Mouse (Mus musculus): ENCODE data around the gene Col6a2.

Col6a2 gene

DNA sequence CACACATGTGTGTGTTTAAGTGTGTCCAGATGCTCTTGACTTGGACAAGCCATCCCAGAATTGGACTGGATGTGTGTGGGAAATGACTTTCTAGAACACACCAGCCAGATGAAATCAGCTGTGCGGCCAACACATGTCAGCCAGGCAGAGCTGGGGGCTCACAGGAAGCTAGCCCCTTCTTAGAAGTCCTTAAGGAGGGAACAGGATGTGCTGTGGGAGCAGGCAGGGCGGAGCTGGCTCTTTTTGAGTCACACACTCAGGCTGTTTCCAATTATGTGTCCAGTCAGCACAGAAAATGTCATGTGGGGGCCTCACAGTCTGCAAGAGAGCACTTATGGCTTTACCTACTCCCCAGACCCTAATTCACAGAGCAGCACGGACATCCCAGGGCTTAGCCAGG is 12.6 kb upstream of the Col6a2 start:
- DNase-seq (ENCODE audit: low read depth, low spot score), result peak; percentile 56

DNA sequence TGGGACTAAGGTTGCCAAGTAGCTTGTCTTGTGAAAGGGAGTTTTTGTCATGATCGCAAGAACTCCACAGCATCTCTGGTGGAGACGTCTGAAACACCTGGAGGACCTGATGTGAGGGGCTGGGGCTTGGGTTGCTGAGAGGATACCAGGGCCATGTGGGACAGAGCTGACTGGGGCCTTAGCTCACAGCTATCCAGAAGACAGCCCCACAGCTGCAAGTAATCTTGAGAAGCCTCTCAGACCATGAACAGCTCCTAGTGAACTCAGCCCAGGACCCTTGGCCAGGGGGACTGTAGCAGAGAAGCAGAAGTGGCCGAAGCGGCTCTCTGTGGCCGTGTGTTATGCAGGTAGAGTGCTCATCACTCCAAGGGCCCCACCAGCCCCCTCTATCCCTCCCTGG is 11.2 kb upstream of the Col6a2 start:
- no peak for DNase-seq (ENCODE audit: low read depth, low spot score)

DNA sequence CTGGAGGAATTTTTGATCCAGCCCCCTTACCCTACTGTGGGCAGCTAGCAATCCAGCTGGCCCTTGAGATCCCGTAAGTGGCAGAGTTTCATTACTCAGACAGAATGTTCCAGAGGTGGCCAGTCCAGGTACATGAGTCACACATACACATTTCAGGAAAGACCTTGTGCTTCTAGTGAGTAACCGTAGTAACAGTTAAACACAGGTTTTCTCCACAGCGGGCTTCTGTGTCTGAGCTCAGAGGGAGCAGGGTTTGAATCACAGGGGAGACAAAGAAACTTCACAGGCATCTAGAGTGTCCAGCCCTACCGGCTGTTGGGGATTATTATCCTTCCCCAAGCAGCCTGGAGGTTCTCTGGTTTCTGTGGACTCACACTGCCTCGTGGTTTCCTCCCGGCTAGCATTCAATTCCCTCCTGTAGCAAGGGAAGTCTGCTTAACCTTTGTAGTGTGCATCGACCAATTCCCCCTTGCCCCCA is 10.7 kb upstream of the Col6a2 start:
- DNase-seq (ENCODE audit: low read depth, low spot score), result peak; percentile 28

GRCm38 (mm10) chr10:76632630-76633029 is 9.2 kb upstream of the Col6a2 start:
- no peak for DNase-seq (ENCODE audit: low read depth, low spot score)

GRCm38 (mm10) chr10:76630657-76631056 is 7.2 kb upstream of the Col6a2 start:
- no peak for DNase-seq (ENCODE audit: low read depth, low spot score)

GRCm38 (mm10) chr10:76627714-76628113 is 4.3 kb upstream of the Col6a2 start:
- DNase-seq (ENCODE audit: low read depth, low spot score), result no peak

- DNase-seq (ENCODE audit: low read depth, low spot score), result no peak
Measured at GRCm38 (mm10) chr10:76624903-76625302, 1.5 kb upstream of the Col6a2 start.

GRCm38 (mm10) chr10:76623734-76624133 is 304 bp upstream of the Col6a2 start:
- no peak for DNase-seq (ENCODE audit: low read depth, low spot score)

DNA sequence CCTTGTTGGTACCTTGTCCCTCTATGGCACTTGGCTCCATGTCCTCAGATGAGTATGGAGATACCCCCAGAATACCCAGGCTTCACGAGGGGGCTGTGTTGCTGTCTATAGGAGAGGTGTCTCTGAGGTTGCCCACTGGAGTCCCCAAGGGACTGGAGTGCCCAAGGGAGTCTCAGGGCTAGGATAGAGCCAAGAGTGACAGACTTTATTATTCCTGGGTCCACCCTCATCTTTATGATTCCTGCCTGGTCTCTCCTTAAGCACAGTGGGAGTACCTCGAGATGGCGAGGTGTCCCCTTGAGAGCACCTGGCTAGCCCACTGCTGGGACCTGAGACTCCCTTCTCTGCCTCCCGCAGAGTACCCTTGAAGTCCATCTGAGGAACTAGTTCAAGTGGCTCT is 1.0 kb downstream of the Col6a2 start:
- no peak for DNase-seq (ENCODE audit: low read depth, low spot score)

DNA sequence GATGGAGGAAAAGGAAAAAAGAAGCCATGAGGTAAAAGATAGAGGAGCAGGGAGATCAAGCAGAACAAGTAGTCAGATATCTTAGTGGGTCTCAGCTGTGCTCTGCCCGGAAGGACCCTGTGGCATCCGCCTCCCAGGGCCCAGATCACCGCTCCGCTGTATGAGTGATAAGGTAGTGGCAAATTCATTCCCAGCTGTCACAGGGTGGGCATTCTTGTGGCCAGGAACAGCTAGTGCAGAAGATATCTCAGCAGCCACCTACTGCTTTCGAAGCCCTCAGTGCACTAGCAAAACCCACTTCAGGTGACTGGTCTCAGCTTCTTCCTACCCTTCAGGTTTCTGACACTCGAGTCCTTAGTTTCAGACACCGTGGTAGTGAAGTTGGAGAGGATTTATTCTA is 11.0 kb downstream of the Col6a2 start:
- no peak for DNase-seq (ENCODE audit: low read depth, low spot score)

GRCm38 (mm10) chr10:76602690-76603089 is 20.7 kb downstream of the Col6a2 start:
- no peak for DNase-seq (ENCODE audit: low read depth, low spot score)

DNA sequence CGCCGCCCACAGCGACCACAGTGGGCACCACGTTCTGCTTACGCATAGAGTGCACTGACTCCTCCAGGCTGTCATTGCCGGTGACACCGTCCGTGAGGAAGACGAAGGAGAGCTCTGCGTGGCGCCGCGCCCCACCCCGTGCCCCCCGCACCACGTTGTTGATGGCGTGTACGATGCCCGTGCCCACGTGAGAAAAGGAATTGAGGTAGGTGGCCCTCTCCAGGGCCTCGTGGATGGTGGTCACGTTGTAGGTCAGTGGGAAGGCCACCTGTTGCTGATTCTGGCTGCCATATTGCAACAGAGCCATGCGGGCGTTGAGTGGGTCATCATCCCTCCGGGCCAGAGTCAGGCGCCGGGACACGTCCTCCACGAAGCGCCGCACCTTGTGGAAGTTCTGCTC is 27.1 kb downstream of the Col6a2 start:
- no peak for DNase-seq (ENCODE audit: low read depth, low spot score)

GRCm38 (mm10) chr10:76590197-76590596 is 33.2 kb downstream of the Col6a2 start:
- peak; percentile 8 for DNase-seq (ENCODE audit: low read depth, low spot score)

GRCm38 (mm10) chr10:76586190-76586589 is 37.2 kb downstream of the Col6a2 start:
- DNase-seq (ENCODE audit: low read depth, low spot score), result no peak

- no peak for DNase-seq (ENCODE audit: low read depth, low spot score)
Measured at GRCm38 (mm10) chr10:76584138-76584537, 39.3 kb downstream of the Col6a2 start.

- DNase-seq (ENCODE audit: low read depth, low spot score), result no peak
Measured at GRCm38 (mm10) chr10:76576920-76577319, 46.5 kb downstream of the Col6a2 start.

- no peak for DNase-seq (ENCODE audit: low read depth, low spot score)
Measured at GRCm38 (mm10) chr10:76575374-76575773, 48.1 kb downstream of the Col6a2 start, which contains the start of gene Ftcd. Gene Ftcd, plus strand, starts transcription at chr10:76575648.

DNA sequence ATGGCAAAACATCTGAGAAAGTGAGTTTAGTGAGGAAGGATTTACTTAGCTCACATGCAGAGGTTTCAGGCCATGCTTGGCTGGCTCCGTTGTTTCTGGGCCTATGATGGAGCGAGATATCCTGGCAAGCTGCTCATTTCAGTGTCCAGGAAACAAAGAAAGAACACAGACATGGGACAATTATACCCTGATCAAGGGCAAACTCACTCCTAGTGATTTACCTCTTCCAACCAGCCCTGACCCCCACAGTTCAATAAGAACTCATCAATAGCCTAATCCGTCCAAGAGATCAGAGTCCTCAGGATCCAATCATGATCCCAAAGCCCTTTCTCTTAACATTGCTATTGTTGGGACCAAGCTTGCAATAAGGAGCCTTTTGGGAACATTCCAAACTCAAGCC is 51.3 kb downstream of the Col6a2 start:
- DNase-seq (ENCODE audit: low read depth, low spot score), result no peak

DNA sequence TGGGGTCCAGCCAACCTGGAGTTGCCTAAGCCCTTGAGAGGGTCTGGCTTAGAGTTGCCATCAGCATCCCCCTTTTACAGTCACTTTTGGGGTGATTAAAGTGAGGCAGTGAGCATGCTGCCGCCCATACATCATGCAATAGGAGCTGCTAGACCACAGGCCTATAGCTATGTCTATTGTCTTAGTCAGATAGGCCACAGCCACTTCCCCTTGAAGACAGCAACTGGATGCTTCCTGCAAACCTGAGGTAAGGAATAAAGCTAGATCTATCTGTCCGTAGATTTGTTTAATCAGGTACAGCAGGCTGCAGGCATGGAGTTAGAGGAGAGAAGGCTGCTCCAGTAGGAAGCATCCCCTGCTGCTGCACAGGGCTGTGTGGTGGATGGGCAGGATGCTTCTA is 52.4 kb downstream of the Col6a2 start:
- DNase-seq (ENCODE audit: low read depth, low spot score), result no peak

DNA sequence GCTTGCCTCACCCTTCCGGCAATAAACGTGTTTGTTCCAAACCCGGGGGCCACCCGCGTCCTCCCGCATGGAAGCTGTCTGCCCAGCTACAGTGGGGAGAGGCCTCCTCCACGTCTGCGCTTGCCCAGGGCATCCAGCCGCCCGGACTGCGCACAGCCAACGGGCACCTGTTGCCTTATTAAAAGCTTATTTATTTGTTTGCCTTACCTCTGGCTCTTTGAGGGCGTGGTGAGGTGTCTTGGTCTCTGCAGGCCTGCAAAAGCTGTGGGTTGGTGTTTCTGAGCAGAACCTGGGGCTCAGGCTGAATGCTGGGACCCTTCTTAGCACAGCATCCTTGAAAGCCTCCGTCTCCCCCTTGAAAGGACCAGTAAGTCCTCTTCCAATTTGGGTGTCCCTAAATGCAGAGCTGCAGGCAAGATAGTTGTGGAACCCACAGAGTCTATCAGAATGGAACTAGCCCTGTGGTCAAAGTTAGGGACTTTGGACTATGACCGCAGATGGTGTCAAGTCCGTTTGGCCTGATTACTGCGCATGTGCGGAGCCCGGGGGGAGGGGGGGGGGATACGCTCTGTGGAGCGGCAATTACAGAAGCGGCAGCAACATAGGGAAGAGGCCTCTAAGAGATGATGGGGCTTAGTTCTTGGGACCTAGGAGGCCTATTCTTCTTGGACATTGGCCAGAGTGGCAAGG is 53.3 kb downstream of the Col6a2 start:
- no peak for DNase-seq (ENCODE audit: low read depth, low spot score)

DNA sequence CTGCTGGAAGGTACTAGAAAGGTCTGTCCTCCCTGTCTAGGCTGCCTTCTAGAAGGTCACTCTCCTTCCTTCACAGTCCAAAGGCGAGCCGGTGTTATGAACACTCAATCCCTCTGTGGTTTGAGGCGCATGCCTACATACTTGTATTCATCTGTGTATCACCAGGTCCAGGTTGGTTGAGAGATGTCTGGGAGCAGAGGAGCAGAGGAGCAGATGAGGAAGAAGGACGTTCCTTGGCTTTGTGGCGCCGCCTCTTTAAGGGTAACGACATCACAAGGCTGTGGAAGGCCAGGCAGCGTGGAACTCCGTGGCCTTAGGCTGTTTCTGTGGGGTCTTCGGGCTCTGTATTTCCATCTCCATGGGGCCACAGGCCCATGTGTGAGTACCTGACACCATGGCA is 61.5 kb downstream of the Col6a2 start, which contains the start of gene Spatc1l:
Gene Spatc1l (plus strand): TSS at position 301 of the 400 bp plus-strand sequence.
- no peak for DNase-seq (ENCODE audit: low read depth, low spot score)

DNA sequence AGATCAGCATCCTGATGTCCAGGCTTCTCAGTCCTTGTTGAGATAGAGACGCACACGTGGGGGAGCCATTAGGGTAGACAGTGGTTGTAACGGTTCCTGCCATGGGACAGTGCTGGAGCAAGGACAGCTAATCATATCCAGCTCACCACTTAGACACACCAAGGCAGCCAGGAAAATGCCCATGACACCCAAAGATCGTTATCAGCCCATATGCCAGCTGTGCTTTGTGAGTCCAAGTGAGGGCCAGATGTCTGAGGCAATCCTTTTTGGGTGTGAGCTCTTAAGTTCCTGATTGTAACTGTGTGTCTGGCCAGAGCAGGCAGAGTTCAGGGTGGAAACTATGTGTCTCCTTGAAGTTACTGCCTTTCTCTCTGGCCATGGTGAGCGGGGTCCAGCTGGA is 69.4 kb downstream of the Col6a2 start:
- DNase-seq (ENCODE audit: low read depth, low spot score), result no peak

DNA sequence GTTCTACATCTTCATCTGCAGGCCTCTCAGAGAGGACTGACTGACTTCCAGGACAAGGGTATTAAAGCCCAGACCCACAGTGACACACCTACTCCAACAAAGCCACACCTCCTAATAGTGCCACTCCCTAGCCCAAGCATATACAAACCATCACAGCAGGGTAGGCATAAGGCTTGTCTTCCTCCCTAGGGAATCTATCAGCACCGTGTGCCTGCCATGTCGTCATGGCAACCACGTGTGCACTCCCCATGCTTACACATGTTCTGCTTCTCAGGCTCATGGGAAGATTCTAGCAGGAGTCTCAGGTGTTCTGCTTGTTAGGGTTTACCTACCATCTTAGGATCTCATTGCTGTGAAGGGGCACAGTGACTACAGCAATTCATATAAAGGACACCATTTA is 71.9 kb downstream of the Col6a2 start:
- DNase-seq (ENCODE audit: low read depth, low spot score), result no peak

DNA sequence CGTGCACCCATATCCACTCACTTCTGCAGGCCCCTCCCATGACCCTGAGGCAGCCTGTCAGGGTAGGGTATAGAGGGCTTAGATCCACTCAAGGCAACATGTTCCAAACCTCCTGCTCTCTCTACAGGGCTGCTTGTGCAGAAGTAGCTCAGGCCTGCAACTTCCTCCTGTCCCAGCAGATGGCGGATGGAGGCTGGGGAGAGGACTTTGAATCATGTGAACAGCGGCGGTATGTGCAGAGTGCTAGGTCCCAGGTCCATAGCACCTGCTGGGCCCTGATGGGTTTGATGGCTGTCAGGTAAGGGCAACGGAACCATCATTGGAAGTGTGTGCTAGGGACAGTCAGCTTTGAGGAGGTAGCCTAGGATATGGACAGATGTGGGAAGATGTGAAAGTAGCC is 73.0 kb downstream of the Col6a2 start:
- no peak for DNase-seq (ENCODE audit: low read depth, low spot score)

Data from forelimb bud, embryonic 11.5 days (tissue).